ENCODE assay signal across 10 mouse cellular contexts in the genomic region with DNA sequence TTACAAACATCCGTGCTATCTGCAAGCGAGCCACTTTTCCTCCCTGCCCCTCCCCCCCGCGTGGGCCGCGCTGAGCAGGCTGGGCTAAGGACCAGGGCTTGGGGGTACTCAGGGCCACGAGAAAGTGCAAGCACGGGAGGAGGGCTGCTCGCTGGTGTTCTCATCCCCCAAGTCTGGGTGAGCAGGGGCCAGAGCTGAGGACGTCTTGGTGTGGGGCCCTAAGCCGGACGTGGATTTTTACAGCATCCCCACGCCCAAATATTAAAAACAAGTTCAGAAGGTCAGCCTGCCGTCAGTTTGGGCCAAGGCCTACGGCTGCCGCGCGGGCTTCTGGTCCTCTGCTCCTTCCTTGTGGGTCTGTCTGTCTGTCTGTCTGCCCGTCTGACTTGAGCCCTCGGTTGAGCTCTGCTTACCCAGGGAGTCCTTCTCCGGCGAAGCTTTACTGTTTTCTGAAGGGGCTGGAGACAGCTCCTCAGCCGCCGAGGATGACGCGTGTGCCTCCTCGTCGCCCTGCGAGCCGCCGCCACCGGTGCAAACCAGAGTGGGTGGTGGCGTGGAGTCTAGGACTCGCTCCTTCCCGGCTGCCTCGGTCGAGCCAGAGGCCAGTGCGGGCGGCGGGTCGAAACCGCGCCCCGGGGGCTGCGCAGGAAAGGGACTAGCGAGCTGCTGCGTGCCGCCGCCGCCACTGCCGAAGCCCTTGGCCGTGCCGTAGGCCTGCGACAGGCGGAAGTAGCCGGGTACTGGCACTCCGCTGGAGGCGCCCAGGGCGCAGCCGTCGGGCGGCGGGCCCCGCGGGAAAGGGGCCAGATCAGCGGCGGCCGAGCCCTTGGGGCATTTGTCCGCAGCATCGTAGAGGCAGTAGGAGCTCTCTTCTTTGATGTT. TPM values are rescaled to one million over a fixed set of nuclear protein-coding genes. Genes with fewer than 3 reads are reported as not detected.
DNase-seq lines count a peak whose midpoint lies in the region; ATAC-seq and TF ChIP-seq lines count a peak whose summit lies in the region.
"Had no signal": no experiment of that assay in that cellular context is flagged by ENCODE, and none has a peak within 500 bp of the region (broad histone marks: within the 10 kb centered on the region; RNA-seq: fewer than 3 reads in every experiment).

No protein-coding gene starts in this region.

- peak; percentile 76 for DNase-seq in heart, embryonic 10.5 days (ENCODE audit: low spot score)
- DNase-seq in heart, adult 9 months (ENCODE audit: low spot score in 2 of 2), result no peak
- DNase-seq in R1 (ENCODE audit: low read depth, low spot score) (peak; percentile 55), adipocyte (ENCODE audit: low spot score) (no peak)
- no peak for DNase-seq in left cerebral cortex, adult 8-10 months (ENCODE audit: low spot score in 2 of 2)
- no peak for DNase-seq in adrenal gland, adult (ENCODE audit: inconsistent age in 2 of 2, low spot score in 1 of 2)
- DNase-seq: cerebellum, postnatal 36 days had no signal

- H3K9me3 ChIP-seq in heart, embryonic 10.5 days, result no peaks in the 10 kb centered on the region
- no peaks in the 10 kb centered on the region for H3K9me3 ChIP-seq in intestine, postnatal 0 days (ENCODE audit: control insufficient read depth)

- peak overlapping the region; percentile 41 for H3K4me3 ChIP-seq in heart, embryonic 10.5 days
- peak overlapping the region; percentile 32 for H3K4me3 ChIP-seq in intestine, postnatal 0 days (ENCODE audit: low read depth, low read length)

- peak overlapping the region; percentile 8; the same call in 1 of the 2 replicates for H3K9ac ChIP-seq in intestine, postnatal 0 days (ENCODE audit: low read depth, low read length)

- peak overlapping the region; percentile 53; the same call in 1 of the 2 replicates for H3K27ac ChIP-seq in heart, embryonic 10.5 days
- no peak overlapping the region for H3K27ac ChIP-seq in intestine, postnatal 0 days (ENCODE audit: low read depth, low read length)

- H3K36me3 ChIP-seq in heart, embryonic 10.5 days, result no peaks in the 10 kb centered on the region
- H3K36me3 ChIP-seq in intestine, postnatal 0 days (ENCODE audit: control insufficient read depth, insufficient read depth), result no peaks in the 10 kb centered on the region

- no peak for TF ChIP-seq CTCF in intestine, postnatal 0 days (IDR thresholded peaks at IDR 0.05; ENCODE audit: low read depth)

- H3K27me3 ChIP-seq in heart, embryonic 10.5 days (ENCODE audit: insufficient read depth, poor library complexity, severe bottlenecking), result peaks cover 99% of the 10 kb centered on the region
- H3K27me3 ChIP-seq in intestine, postnatal 0 days (replicated peaks; ENCODE audit: control insufficient read depth, insufficient read depth, low read length), result peaks cover 98% of the 10 kb centered on the region

- peak overlapping the region; percentile 37 for H3K4me2 ChIP-seq in intestine, postnatal 0 days (replicated peaks; ENCODE audit: low read depth)

- H3K4me1 ChIP-seq in heart, embryonic 10.5 days, result peaks cover 20% of the 10 kb centered on the region
- H3K4me1 ChIP-seq in intestine, postnatal 0 days (replicated peaks; ENCODE audit: control insufficient read depth, insufficient read depth, low read length), result no peaks in the 10 kb centered on the region

- under 1% methylated on average over 70 of the region's 70 CpGs for WGBS in heart, embryonic 10.5 days
- WGBS in intestine, postnatal 0 days, result 1% methylated on average over 60 of the region's 70 CpGs

- ATAC-seq in intestine, postnatal 0 days, result no peak
- ATAC-seq in megakaryocyte, adult 5-6 weeks (ENCODE audit: poor library complexity, severe bottlenecking), result peak; percentile 39; the same call in 1 of the 2 replicates

RNA-seq across cellular contexts. Expression of a gene that starts 2.9 kb away (rescaled TPM):
- polyA plus RNA-seq in heart, embryonic 10.5 days (2016; fragmentation: Nextera tagmentation; extraction: Ambion mirVana), result 0.37 and 5.6 TPM in 2 replicates
- polyA plus RNA-seq in intestine, postnatal 0 days (2015; fragmentation: Nextera tagmentation; extraction: Ambion mirVana), result 1.1 and 3.0 TPM in 2 replicates
- 0.36 and 1.2 TPM in 2 replicates for total RNA-seq in megakaryocyte, adult 5-6 weeks (2015)
- 1.5 and 2.0 TPM in 2 replicates for total RNA-seq in megakaryocyte, adult 5-6 weeks (2017)
- not detected for total RNA-seq in left cerebral cortex, adult 8-10 months (2022)
- total RNA-seq: neutrophil, adult 5-6 weeks had no signal

RNA-seq across cellular contexts. Expression of a gene that starts 6.9 kb away (rescaled TPM):
- 0.30 and 3.6 TPM in 2 replicates for polyA plus RNA-seq in heart, embryonic 10.5 days (2016; fragmentation: Nextera tagmentation; extraction: Ambion mirVana)
- polyA plus RNA-seq in intestine, postnatal 0 days (2015; fragmentation: Nextera tagmentation; extraction: Ambion mirVana), result 0.17 and 7.8 TPM in 2 replicates
- 0.07 TPM in 1 of 2 replicates, not detected in the other for total RNA-seq in megakaryocyte, adult 5-6 weeks (2015)
- total RNA-seq in megakaryocyte, adult 5-6 weeks (2017), result 0.11 TPM in 1 of 2 replicates, not detected in the other
- total RNA-seq in left cerebral cortex, adult 8-10 months (2022), result not detected
- total RNA-seq: neutrophil, adult 5-6 weeks had no signal

RNA-seq across cellular contexts. Expression of a gene that starts 11.8 kb away (rescaled TPM):
- polyA plus RNA-seq in heart, embryonic 10.5 days (2016; fragmentation: Nextera tagmentation; extraction: Ambion mirVana), result 0.06 and 1.7 TPM in 2 replicates
- polyA plus RNA-seq in intestine, postnatal 0 days (2015; fragmentation: Nextera tagmentation; extraction: Ambion mirVana), result 1.1 TPM in 1 of 2 replicates, not detected in the other
- total RNA-seq in megakaryocyte, adult 5-6 weeks (2015), result not detected in 2 replicates
- total RNA-seq in megakaryocyte, adult 5-6 weeks (2017), result not detected in 2 replicates
- total RNA-seq in left cerebral cortex, adult 8-10 months (2022), result not detected
- total RNA-seq: neutrophil, adult 5-6 weeks had no signal

RNA-seq across cellular contexts. Expression of a gene that starts 12.1 kb away (rescaled TPM):
- polyA plus RNA-seq in heart, embryonic 10.5 days (2016; fragmentation: Nextera tagmentation; extraction: Ambion mirVana), result 0.11 and 2.5 TPM in 2 replicates
- 5.6 and 6.2 TPM in 2 replicates for polyA plus RNA-seq in intestine, postnatal 0 days (2015; fragmentation: Nextera tagmentation; extraction: Ambion mirVana)
- 1.2 and 1.8 TPM in 2 replicates for total RNA-seq in megakaryocyte, adult 5-6 weeks (2015)
- 0.53 and 0.73 TPM in 2 replicates for total RNA-seq in megakaryocyte, adult 5-6 weeks (2017)
- total RNA-seq in left cerebral cortex, adult 8-10 months (2022), result not detected
- total RNA-seq: neutrophil, adult 5-6 weeks had no signal

RNA-seq across cellular contexts. Expression of a gene that starts 20.6 kb away (rescaled TPM):
- not detected in 2 replicates for polyA plus RNA-seq in heart, embryonic 10.5 days (2016; fragmentation: Nextera tagmentation; extraction: Ambion mirVana)
- polyA plus RNA-seq in intestine, postnatal 0 days (2015; fragmentation: Nextera tagmentation; extraction: Ambion mirVana), result not detected in 2 replicates
- total RNA-seq in megakaryocyte, adult 5-6 weeks (2015), result not detected in 2 replicates
- not detected in 2 replicates for total RNA-seq in megakaryocyte, adult 5-6 weeks (2017)
- total RNA-seq in left cerebral cortex, adult 8-10 months (2022), result not detected
- total RNA-seq: neutrophil, adult 5-6 weeks had no signal

Comparison
In these comparisons a context has a peak if more than half of its experiments do, and no peak if none do; other contexts are left out.
1. DNase-seq: peak in heart, embryonic 10.5 days (single experiment) and R1 (single experiment); none in heart, adult 9 months (0 of 2), left cerebral cortex, adult 8-10 months (0 of 2), adrenal gland, adult (0 of 2) and adipocyte (single experiment).